13 mouse cellular contexts compared by ENCODE assay signal in genomic region chr2:45181552-45181951, GRCm38 (mm10).
A peak's percentile ranks its signal among the peaks of the same experiment; 100 is the strongest.
DNase-seq lines count a peak whose midpoint lies in the region; ATAC-seq lines count a peak whose summit lies in the region.
"Had no signal": no experiment of that assay in that cellular context is flagged by ENCODE, and none has a peak within 500 bp of the region (broad histone marks: within the 10 kb centered on the region; RNA-seq: fewer than 3 reads in every experiment).

No protein-coding gene starts in this region.

- H3K4me2 ChIP-seq in forebrain, embryonic 13.5 days = no peak overlapping the region
- no peak overlapping the region for H3K4me2 ChIP-seq in forebrain, embryonic 11.5 days (ENCODE audit: low read depth, low read length, severe bottlenecking)
- no peak overlapping the region for H3K4me2 ChIP-seq in midbrain, embryonic 14.5 days (ENCODE audit: low read length)
- H3K4me2 ChIP-seq in midbrain, embryonic 11.5 days = no peak overlapping the region
- H3K4me2 ChIP-seq in liver, embryonic 12.5 days = no peak overlapping the region
- H3K4me2 ChIP-seq: limb, embryonic 15.5 days; lung, embryonic 15.5 days had no signal

- 45% methylated on average over 7 of the region's 7 CpGs for WGBS in forebrain, embryonic 13.5 days
- 67% methylated on average over 7 of the region's 7 CpGs for WGBS in forebrain, embryonic 11.5 days
- WGBS in midbrain, embryonic 14.5 days = 51% methylated on average over 7 of the region's 7 CpGs
- WGBS in midbrain, embryonic 11.5 days = 76% methylated on average over 7 of the region's 7 CpGs
- 68% methylated on average over 7 of the region's 7 CpGs for WGBS in liver, embryonic 12.5 days (ENCODE audit: insufficient replicate concordance)

- no peaks in the 10 kb centered on the region for H3K27me3 ChIP-seq in forebrain, embryonic 13.5 days
- H3K27me3 ChIP-seq in forebrain, embryonic 11.5 days (ENCODE audit: control insufficient read depth, insufficient read depth, low read length) = no peaks in the 10 kb centered on the region
- H3K27me3 ChIP-seq in midbrain, embryonic 14.5 days (ENCODE audit: control insufficient read depth, insufficient read depth, low read length) = no peaks in the 10 kb centered on the region
- H3K27me3 ChIP-seq in midbrain, embryonic 11.5 days (ENCODE audit: control insufficient read depth, insufficient read depth, low read length) = no peaks in the 10 kb centered on the region
- no peaks in the 10 kb centered on the region for H3K27me3 ChIP-seq in liver, embryonic 12.5 days (replicated peaks)
- H3K27me3 ChIP-seq: limb, embryonic 15.5 days; lung, embryonic 15.5 days had no signal

- H3K9ac ChIP-seq in forebrain, embryonic 13.5 days = no peak overlapping the region
- no peak overlapping the region for H3K9ac ChIP-seq in forebrain, embryonic 11.5 days (ENCODE audit: low read length)
- H3K9ac ChIP-seq in midbrain, embryonic 14.5 days (replicated peaks; ENCODE audit: low read length) = no peak overlapping the region
- no peak overlapping the region for H3K9ac ChIP-seq in midbrain, embryonic 11.5 days (ENCODE audit: low read length)
- H3K9ac ChIP-seq in liver, embryonic 12.5 days = no peak overlapping the region
- H3K9ac ChIP-seq: limb, embryonic 15.5 days; lung, embryonic 15.5 days had no signal

- H3K4me3 ChIP-seq in forebrain, embryonic 13.5 days = no peak overlapping the region
- H3K4me3 ChIP-seq in forebrain, embryonic 11.5 days (ENCODE audit: low read depth, low read length) = no peak overlapping the region
- no peak overlapping the region for H3K4me3 ChIP-seq in midbrain, embryonic 14.5 days (replicated peaks; ENCODE audit: low read depth, low read length)
- no peak overlapping the region for H3K4me3 ChIP-seq in midbrain, embryonic 11.5 days (ENCODE audit: low read depth, low read length)
- H3K4me3 ChIP-seq in liver, embryonic 12.5 days = no peak overlapping the region
- H3K4me3 ChIP-seq: limb, embryonic 15.5 days; lung, embryonic 15.5 days had no signal

- peaks cover 25% of the 10 kb centered on the region for H3K4me1 ChIP-seq in forebrain, embryonic 13.5 days
- peaks cover 19% of the 10 kb centered on the region for H3K4me1 ChIP-seq in forebrain, embryonic 11.5 days (replicated peaks; ENCODE audit: control insufficient read depth, insufficient read depth, low read length)
- peaks cover 10% of the 10 kb centered on the region for H3K4me1 ChIP-seq in midbrain, embryonic 14.5 days (ENCODE audit: control insufficient read depth, insufficient read depth, low read length)
- peaks cover 22% of the 10 kb centered on the region for H3K4me1 ChIP-seq in midbrain, embryonic 11.5 days (ENCODE audit: control insufficient read depth, insufficient read depth, low read length)
- H3K4me1 ChIP-seq in liver, embryonic 12.5 days = peaks cover 31% of the 10 kb centered on the region
- H3K4me1 ChIP-seq: limb, embryonic 15.5 days had no signal

- DNase-seq in forebrain, embryonic 11.5 days (ENCODE audit: low spot score) = no peak
- peak; percentile 51 for DNase-seq in midbrain, embryonic 14.5 days
- DNase-seq in midbrain, embryonic 11.5 days (ENCODE audit: low spot score, missing footprints) = no peak
- DNase-seq in left cerebral cortex, postnatal 36 days (ENCODE audit: low spot score in 2 of 2) = peak; percentile 14 to 18
- no peak for DNase-seq in testis, postnatal 14 days (ENCODE audit: low spot score)
- no peak for DNase-seq in thymus, postnatal 10 days (ENCODE audit: low spot score in 2 of 2)
- DNase-seq: thymus, postnatal 14 days had no signal

- no peak overlapping the region for H3K27ac ChIP-seq in forebrain, embryonic 13.5 days
- no peak overlapping the region for H3K27ac ChIP-seq in forebrain, embryonic 11.5 days (ENCODE audit: low read depth, low read length)
- no peak overlapping the region for H3K27ac ChIP-seq in midbrain, embryonic 14.5 days (replicated peaks; ENCODE audit: low read depth, low read length)
- no peak overlapping the region for H3K27ac ChIP-seq in midbrain, embryonic 11.5 days (ENCODE audit: low read depth, low read length)
- no peak overlapping the region for H3K27ac ChIP-seq in liver, embryonic 12.5 days
- H3K27ac ChIP-seq: limb, embryonic 15.5 days; lung, embryonic 15.5 days had no signal

- H3K36me3 ChIP-seq in forebrain, embryonic 13.5 days (ENCODE audit: poor library complexity, severe bottlenecking) = no peaks in the 10 kb centered on the region
- H3K36me3 ChIP-seq in forebrain, embryonic 11.5 days (ENCODE audit: control insufficient read depth, insufficient read depth, low read length) = no peaks in the 10 kb centered on the region
- no peaks in the 10 kb centered on the region for H3K36me3 ChIP-seq in midbrain, embryonic 14.5 days (ENCODE audit: control insufficient read depth, insufficient read depth, low read length)
- H3K36me3 ChIP-seq in midbrain, embryonic 11.5 days (ENCODE audit: control insufficient read depth, insufficient read depth, low read length) = no peaks in the 10 kb centered on the region
- no peaks in the 10 kb centered on the region for H3K36me3 ChIP-seq in liver, embryonic 12.5 days
- H3K36me3 ChIP-seq: limb, embryonic 15.5 days; lung, embryonic 15.5 days had no signal

- intact Hi-C loops in left cerebral cortex, postnatal 36 days (cut with DNase I) = loop anchor here (5.0 kb wide), 1 partner anchor 64 kb away; the partner anchor contains the start of gene Zeb2

- ATAC-seq in forebrain, embryonic 13.5 days = peak; percentile 65
- no peak for ATAC-seq in forebrain, embryonic 11.5 days (replicated peaks; ENCODE audit: low FRiP score)
- no peak for ATAC-seq in midbrain, embryonic 14.5 days (ENCODE audit: low FRiP score, low TSS enrichment)
- ATAC-seq in midbrain, embryonic 11.5 days (ENCODE audit: low FRiP score) = no peak
- no peak for ATAC-seq in liver, embryonic 12.5 days
- ATAC-seq: activated CD4-positive, CD25-positive, alpha-beta regulatory T cell, adult 4 months; intestine, embryonic 16.5 days had no signal

- H3K9me3 ChIP-seq in forebrain, embryonic 13.5 days (replicated peaks) = no peaks in the 10 kb centered on the region
- no peaks in the 10 kb centered on the region for H3K9me3 ChIP-seq in forebrain, embryonic 11.5 days (ENCODE audit: control insufficient read depth, low read length)
- H3K9me3 ChIP-seq in midbrain, embryonic 14.5 days (ENCODE audit: control insufficient read depth, low read length) = no peaks in the 10 kb centered on the region
- no peaks in the 10 kb centered on the region for H3K9me3 ChIP-seq in midbrain, embryonic 11.5 days (ENCODE audit: control insufficient read depth, low read length)
- no peaks in the 10 kb centered on the region for H3K9me3 ChIP-seq in liver, embryonic 12.5 days (replicated peaks)
- H3K9me3 ChIP-seq: limb, embryonic 15.5 days; lung, embryonic 15.5 days had no signal

Comparison
In these comparisons a context has a peak if more than half of its experiments do, and no peak if none do; other contexts are left out.
1. DNase-seq: peak in midbrain, embryonic 14.5 days (single experiment) and left cerebral cortex, postnatal 36 days (2 of 2); none in forebrain, embryonic 11.5 days (single experiment), midbrain, embryonic 11.5 days (single experiment), testis, postnatal 14 days (single experiment) and thymus, postnatal 10 days (0 of 2).